Mouse (Mus musculus): Measurements from ENCODE around the gene Clns1a. TPM values are rescaled to one million over a fixed set of nuclear protein-coding genes. Genes with fewer than 3 reads are reported as not detected.

Clns1a gene
- 250 and 260 TPM in 2 replicates for polyA plus RNA-seq (2014; fragmentation: Nextera tagmentation; extraction: Ambion mirVana)

DNA sequence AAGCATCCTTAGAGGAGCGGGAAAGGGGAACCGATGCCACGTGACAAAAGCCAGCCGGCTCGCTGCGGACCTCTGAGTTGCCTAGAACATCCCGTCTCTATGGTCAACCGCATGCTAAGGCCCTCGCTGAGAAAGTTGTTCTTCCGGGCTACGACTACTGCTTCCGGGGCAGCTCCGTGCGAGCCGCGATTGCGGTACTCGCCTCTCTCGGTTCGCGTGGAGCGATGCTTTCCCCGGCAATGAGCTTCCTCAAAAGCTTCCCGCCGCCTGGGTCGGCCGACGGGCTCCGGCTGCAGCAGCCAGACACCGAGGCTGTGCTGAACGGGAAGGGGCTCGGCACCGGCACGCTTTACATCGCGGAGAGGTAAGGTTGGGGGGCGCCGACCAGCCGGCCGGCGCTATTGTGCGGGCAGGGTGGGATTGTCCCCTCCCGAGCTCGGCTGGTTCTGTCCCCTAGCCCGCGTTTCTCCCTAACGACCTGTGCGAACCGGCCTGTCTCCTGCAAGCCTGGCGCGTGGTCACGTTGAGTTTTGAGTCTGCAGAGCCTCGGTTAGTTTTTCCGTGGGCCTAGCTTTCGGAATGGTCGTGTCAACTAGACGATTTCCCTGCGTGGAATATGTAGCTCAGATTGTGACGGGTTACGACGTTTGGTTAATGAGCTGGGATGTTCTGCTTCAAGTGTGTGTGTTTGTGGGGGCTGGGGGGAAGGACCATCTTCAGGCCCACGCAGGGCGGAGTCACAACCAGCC is at the start of gene Clns1a:
Gene Clns1a, plus strand, starts transcription at position 129 of the 749 bp plus-strand sequence.
- under 1% methylated on average over 63 of the region's 63 CpGs for WGBS
- peak; percentile 99 for DNase-seq (ENCODE audit: low spot score, missing footprints)
- Histone ChIP-seq H3K4me1 (ENCODE audit: control insufficient read depth, insufficient read depth, low read length) (peaks cover 7% of the 10 kb centered on the region), H3K4me3 (ENCODE audit: low read depth, low read length) (peak within 1 kb of the TSS; percentile 95), H3K9me3 (ENCODE audit: control insufficient read depth, low read length) (no peaks in the 10 kb centered on the region; the same call in 1 of the 2 replicates), H3K27ac (ENCODE audit: low read depth, low read length) (peak within 1 kb of the TSS; percentile 35; the same call in 1 of the 2 replicates), H3K9ac (ENCODE audit: low read length) (peak within 1 kb of the TSS; percentile 92), H3K4me2 (peak within 1 kb of the TSS; percentile 63), H3K27me3 (ENCODE audit: control insufficient read depth, insufficient read depth, low read length) (no peaks in the 10 kb centered on the region), H3K36me3 (ENCODE audit: control insufficient read depth, insufficient read depth, low read length) (no peaks in the 10 kb centered on the region)
- peak; percentile 99 for ATAC-seq (ENCODE audit: low FRiP score)

DNA sequence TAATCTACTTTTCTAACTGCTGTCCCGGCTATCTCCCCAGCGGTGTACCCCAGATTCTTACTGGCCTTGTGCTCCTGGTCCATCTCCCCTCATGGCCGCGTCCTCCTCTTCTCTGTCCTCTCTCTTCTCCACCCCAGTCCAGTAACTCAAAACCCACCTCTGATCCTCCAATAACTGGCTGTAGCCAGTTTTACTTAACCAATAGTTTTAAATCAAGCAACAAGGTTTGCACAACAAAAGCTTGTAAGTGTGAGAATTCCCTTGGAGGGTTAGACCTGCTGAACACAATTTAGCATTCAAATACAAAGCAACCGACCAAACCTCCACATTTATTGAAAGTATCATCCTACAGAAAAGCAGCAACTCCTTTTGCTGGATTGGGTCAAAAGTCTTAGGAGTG is 48.8 kb upstream of the Clns1a start:
- Histone ChIP-seq H3K9ac (ENCODE audit: low read length) (no peak overlapping the region), H3K9me3 (ENCODE audit: control insufficient read depth, low read length) (no peaks in the 10 kb centered on the region), H3K27me3 (ENCODE audit: control insufficient read depth, insufficient read depth, low read length) (no peaks in the 10 kb centered on the region), H3K27ac (ENCODE audit: low read depth, low read length) (no peak overlapping the region), H3K4me3 (ENCODE audit: low read depth, low read length) (no peak overlapping the region), H3K4me1 (ENCODE audit: control insufficient read depth, insufficient read depth, low read length) (no peaks in the 10 kb centered on the region), H3K4me2 (no peak overlapping the region), H3K36me3 (ENCODE audit: control insufficient read depth, insufficient read depth, low read length) (no peaks in the 10 kb centered on the region)
- ATAC-seq (ENCODE audit: low FRiP score) (no peak), DNase-seq (ENCODE audit: low spot score, missing footprints) (no peak)
- WGBS: 86% methylated on average over 5 of the region's 5 CpGs

DNA sequence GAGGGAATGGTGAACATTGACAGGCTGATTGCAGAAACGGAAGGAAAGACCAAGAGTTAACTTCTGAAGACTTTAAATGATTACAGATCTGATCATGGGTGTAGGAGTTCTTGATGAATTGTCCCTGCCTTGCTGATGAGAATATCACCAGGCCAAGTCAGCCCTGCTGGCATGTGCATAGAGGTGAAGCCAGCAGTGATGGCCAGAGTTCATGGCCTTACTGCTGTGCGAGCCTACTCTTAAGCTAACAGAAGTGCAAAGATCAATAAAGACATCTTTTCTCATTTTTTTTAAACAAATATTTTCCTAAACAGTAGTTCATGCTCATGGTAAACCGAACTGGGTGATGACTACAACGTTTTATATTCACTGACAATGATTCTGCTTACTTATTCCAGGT is 45.7 kb upstream of the Clns1a start:
- H3K27ac ChIP-seq (ENCODE audit: low read depth, low read length): no peak overlapping the region
- H3K36me3 ChIP-seq (ENCODE audit: control insufficient read depth, insufficient read depth, low read length): no peaks in the 10 kb centered on the region; the same call in 1 of the 2 replicates
- H3K27me3 ChIP-seq (ENCODE audit: control insufficient read depth, insufficient read depth, low read length): no peaks in the 10 kb centered on the region
- no peak overlapping the region for H3K4me2 ChIP-seq
- ATAC-seq (ENCODE audit: low FRiP score) (no peak), DNase-seq (ENCODE audit: low spot score, missing footprints) (no peak)
- 79% methylated on average over 4 of the region's 4 CpGs for WGBS
- no peak overlapping the region for H3K4me3 ChIP-seq (ENCODE audit: low read depth, low read length)
- no peaks in the 10 kb centered on the region for H3K9me3 ChIP-seq (ENCODE audit: control insufficient read depth, low read length)
- H3K4me1 ChIP-seq (ENCODE audit: control insufficient read depth, insufficient read depth, low read length): no peaks in the 10 kb centered on the region
- H3K9ac ChIP-seq (ENCODE audit: low read length): no peak overlapping the region

DNA sequence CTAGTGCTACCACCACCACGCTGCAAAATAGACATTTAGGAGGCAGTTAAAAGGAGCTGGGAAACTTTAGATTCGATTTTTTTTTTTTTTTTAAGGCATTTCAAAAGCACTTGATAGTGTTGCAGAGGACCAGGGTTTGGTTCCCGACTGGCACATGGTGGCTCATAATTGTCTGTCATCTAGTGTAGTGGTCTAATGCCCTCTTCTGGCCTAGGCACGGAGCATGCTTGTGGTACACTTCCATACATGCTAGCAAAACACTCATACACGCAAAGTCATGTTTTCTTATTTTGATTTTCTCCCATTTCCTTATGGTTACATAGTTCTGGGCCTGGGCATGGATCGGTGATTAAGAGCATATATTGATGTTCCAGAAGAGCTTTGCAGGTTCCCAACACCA is 40.3 kb upstream of the Clns1a start:
- no peak for ATAC-seq (ENCODE audit: low FRiP score)
- 92% methylated on average over 6 of the region's 6 CpGs for WGBS
- no peaks in the 10 kb centered on the region for H3K27me3 ChIP-seq (ENCODE audit: control insufficient read depth, insufficient read depth, low read length)
- H3K9me3 ChIP-seq (ENCODE audit: control insufficient read depth, low read length): no peaks in the 10 kb centered on the region
- no peak overlapping the region for H3K4me2 ChIP-seq
- no peak overlapping the region for H3K27ac ChIP-seq (ENCODE audit: low read depth, low read length)
- H3K4me3 ChIP-seq (ENCODE audit: low read depth, low read length): no peak overlapping the region
- H3K9ac ChIP-seq (ENCODE audit: low read length): no peak overlapping the region
- no peaks in the 10 kb centered on the region for H3K4me1 ChIP-seq (ENCODE audit: control insufficient read depth, insufficient read depth, low read length)
- no peak for DNase-seq (ENCODE audit: low spot score, missing footprints)
- peaks cover 2% of the 10 kb centered on the region; the same call in 1 of the 2 replicates for H3K36me3 ChIP-seq (ENCODE audit: control insufficient read depth, insufficient read depth, low read length)

DNA sequence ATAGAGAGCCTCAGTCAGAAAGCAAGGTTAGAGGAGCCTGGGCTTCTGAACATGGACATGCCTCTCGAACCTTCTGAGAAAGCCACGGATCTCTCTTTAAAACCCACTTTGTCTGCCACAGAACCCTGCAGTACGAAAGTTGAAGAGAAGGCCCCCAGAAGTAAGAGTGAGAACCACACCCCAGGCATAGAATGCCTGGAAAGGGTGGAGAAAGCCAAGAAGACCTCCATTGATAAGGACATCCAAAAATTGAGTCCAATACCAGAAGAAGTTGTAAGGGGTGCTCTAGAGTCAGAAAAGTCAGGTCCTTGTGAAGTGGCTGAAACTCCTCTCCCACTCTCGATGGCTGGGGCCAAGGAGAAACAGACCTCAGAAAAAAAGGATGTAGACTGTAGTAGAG is 34.8 kb upstream of the Clns1a start:
- no peak overlapping the region for H3K4me2 ChIP-seq
- ATAC-seq (ENCODE audit: low FRiP score) (no peak), DNase-seq (ENCODE audit: low spot score, missing footprints) (no peak)
- WGBS: 92% methylated on average over 4 of the region's 4 CpGs
- H3K27me3 ChIP-seq (ENCODE audit: control insufficient read depth, insufficient read depth, low read length): no peaks in the 10 kb centered on the region
- H3K4me3 ChIP-seq (ENCODE audit: low read depth, low read length): no peak overlapping the region
- no peak overlapping the region for H3K9ac ChIP-seq (ENCODE audit: low read length)
- H3K9me3 ChIP-seq (ENCODE audit: control insufficient read depth, low read length): no peaks in the 10 kb centered on the region
- H3K4me1 ChIP-seq (ENCODE audit: control insufficient read depth, insufficient read depth, low read length): no peaks in the 10 kb centered on the region
- H3K27ac ChIP-seq (ENCODE audit: low read depth, low read length): no peak overlapping the region
- H3K36me3 ChIP-seq (ENCODE audit: control insufficient read depth, insufficient read depth, low read length): peaks cover 8% of the 10 kb centered on the region; the same call in 1 of the 2 replicates

DNA sequence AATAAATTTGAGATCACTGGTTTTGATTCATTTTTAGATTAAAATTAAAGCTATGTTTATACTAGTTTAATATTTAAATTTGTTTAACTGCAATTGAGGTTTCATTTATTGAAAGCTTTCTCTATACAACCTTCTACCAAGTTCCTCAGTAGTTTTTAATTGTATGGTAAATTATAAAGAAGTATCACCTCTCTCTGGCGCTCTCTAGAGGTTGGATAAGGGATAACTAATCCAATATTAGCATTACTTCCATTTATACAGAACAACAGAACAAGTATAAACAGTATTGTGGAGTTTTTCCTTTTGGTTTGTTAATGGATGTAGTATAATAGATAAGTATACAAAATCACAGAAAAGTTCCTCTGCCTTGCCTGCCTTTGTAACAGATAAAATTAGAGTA is 17.2 kb upstream of the Clns1a start:
- no peaks in the 10 kb centered on the region for H3K4me1 ChIP-seq (ENCODE audit: control insufficient read depth, insufficient read depth, low read length)
- H3K36me3 ChIP-seq (ENCODE audit: control insufficient read depth, insufficient read depth, low read length): peaks cover 16% of the 10 kb centered on the region
- no peak overlapping the region for H3K9ac ChIP-seq (ENCODE audit: low read length)
- no peaks in the 10 kb centered on the region for H3K9me3 ChIP-seq (ENCODE audit: control insufficient read depth, low read length)
- no peaks in the 10 kb centered on the region for H3K27me3 ChIP-seq (ENCODE audit: control insufficient read depth, insufficient read depth, low read length)
- H3K27ac ChIP-seq (ENCODE audit: low read depth, low read length): no peak overlapping the region
- DNase-seq (ENCODE audit: low spot score, missing footprints) (peak; percentile 84), ATAC-seq (ENCODE audit: low FRiP score) (no peak)
- H3K4me2 ChIP-seq: no peak overlapping the region
- WGBS: 30% methylated on average over 1 of the region's 1 CpGs
- H3K4me3 ChIP-seq (ENCODE audit: low read depth, low read length): no peak overlapping the region

DNA sequence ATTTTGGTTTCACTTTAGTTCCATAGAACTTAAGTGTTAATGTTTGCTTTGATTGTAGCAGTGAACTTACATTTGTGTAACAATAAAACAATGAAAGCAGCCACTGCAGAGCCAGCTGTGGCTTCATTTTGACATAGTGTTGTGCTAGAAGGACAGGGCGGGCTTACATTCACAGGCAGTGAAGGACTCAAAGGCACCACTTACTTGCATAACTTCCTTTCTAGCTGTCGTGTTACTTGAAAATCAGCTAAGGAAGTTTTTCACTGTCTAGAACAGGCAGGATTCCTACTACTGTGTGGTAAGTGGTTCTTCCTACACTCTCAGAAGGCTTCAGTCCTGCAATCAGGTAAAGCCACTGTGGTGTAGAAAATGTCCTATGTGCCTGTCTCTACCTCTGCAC is 8.6 kb upstream of the Clns1a start:
- Histone ChIP-seq H3K4me1 (ENCODE audit: control insufficient read depth, insufficient read depth, low read length) (no peaks in the 10 kb centered on the region), H3K4me3 (ENCODE audit: low read depth, low read length) (no peak overlapping the region), H3K9ac (ENCODE audit: low read length) (no peak overlapping the region), H3K4me2 (no peak overlapping the region), H3K27me3 (ENCODE audit: control insufficient read depth, insufficient read depth, low read length) (no peaks in the 10 kb centered on the region), H3K27ac (ENCODE audit: low read depth, low read length) (no peak overlapping the region), H3K36me3 (ENCODE audit: control insufficient read depth, insufficient read depth, low read length) (peaks cover 10% of the 10 kb centered on the region), H3K9me3 (ENCODE audit: control insufficient read depth, low read length) (no peaks in the 10 kb centered on the region)
- WGBS: 89% methylated on average over 2 of the region's 2 CpGs
- DNase-seq (ENCODE audit: low spot score, missing footprints) (no peak), ATAC-seq (ENCODE audit: low FRiP score) (no peak)

DNA sequence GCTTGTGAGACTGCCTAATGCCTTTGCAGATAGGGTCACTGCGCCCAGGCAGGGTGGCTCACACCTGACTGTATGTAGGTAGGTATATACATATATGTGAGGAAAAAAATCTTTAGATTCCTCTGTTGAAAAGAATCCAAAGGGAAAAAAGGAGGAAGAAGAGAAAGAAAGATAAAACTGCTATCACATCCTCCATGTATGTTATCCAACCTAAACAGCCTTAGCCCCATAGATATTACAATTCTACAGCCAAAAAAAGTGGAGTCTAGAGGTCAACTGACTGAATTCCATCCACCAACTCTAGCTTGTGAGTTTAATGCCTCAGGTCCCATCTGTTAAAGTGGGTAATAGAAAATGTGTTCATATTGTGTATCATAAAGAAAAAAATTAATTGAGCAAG is 993 bp upstream of the Clns1a start:
- ATAC-seq (ENCODE audit: low FRiP score) (no peak), DNase-seq (ENCODE audit: low spot score, missing footprints) (no peak)
- H3K27ac ChIP-seq (ENCODE audit: low read depth, low read length): no peak overlapping the region
- no peak overlapping the region for H3K4me3 ChIP-seq (ENCODE audit: low read depth, low read length)
- 0 out of 2 replicates have a peak overlapping the region, but pooled peaks have one; percentile 92 for H3K9ac ChIP-seq (ENCODE audit: low read length)
- H3K36me3 ChIP-seq (ENCODE audit: control insufficient read depth, insufficient read depth, low read length): no peaks in the 10 kb centered on the region
- peaks cover 7% of the 10 kb centered on the region for H3K4me1 ChIP-seq (ENCODE audit: control insufficient read depth, insufficient read depth, low read length)
- WGBS: 93% methylated on average over 1 of the region's 1 CpGs
- no peaks in the 10 kb centered on the region for H3K27me3 ChIP-seq (ENCODE audit: control insufficient read depth, insufficient read depth, low read length)
- H3K9me3 ChIP-seq (ENCODE audit: control insufficient read depth, low read length): no peaks in the 10 kb centered on the region; the same call in 1 of the 2 replicates
- no peak overlapping the region for H3K4me2 ChIP-seq

DNA sequence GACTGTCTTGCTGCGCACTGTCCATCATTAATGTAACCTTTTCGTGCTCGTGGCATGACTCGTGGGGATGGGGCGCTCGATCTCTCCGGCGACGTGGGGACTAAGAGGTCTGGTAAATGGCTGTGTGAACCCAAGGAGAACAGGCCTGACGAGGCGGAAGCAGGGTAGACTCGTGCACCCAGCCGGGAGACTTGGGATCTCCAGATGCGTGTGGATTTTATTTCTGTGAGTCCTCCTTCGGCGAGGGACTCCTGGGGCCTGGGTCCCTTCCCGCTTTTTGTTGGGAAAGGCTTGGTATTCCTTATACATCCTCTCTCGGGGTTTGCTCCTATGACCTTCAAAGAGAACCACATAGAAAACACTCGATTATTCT is 315 bp upstream of the Clns1a start:
- peaks cover 7% of the 10 kb centered on the region for H3K4me1 ChIP-seq (ENCODE audit: control insufficient read depth, insufficient read depth, low read length)
- peak; percentile 61 for ATAC-seq (ENCODE audit: low FRiP score)
- peak overlapping the region; percentile 63 for H3K4me2 ChIP-seq
- H3K27me3 ChIP-seq (ENCODE audit: control insufficient read depth, insufficient read depth, low read length): no peaks in the 10 kb centered on the region
- peak overlapping the region; percentile 20; the same call in 1 of the 2 replicates for H3K27ac ChIP-seq (ENCODE audit: low read depth, low read length)
- DNase-seq (ENCODE audit: low spot score, missing footprints): peak; percentile 96
- H3K9me3 ChIP-seq (ENCODE audit: control insufficient read depth, low read length): no peaks in the 10 kb centered on the region; the same call in 1 of the 2 replicates
- peak overlapping the region; percentile 92 for H3K9ac ChIP-seq (ENCODE audit: low read length)
- peak overlapping the region; percentile 95 for H3K4me3 ChIP-seq (ENCODE audit: low read depth, low read length)
- no peaks in the 10 kb centered on the region for H3K36me3 ChIP-seq (ENCODE audit: control insufficient read depth, insufficient read depth, low read length)
- WGBS: 46% methylated on average over 19 of the region's 19 CpGs

Measured in midbrain, embryonic 11.5 days (tissue).